Mouse (Mus musculus) myocyte (in vitro differentiated cells): Measurements from ENCODE around the gene Rbms1.

ENCODE experiments used
- CEBPB ChIP-seq: IDR thresholded peaks from 2 replicates; pipeline ENCODE4 v1.6.1; 2011; ENCODE audit warnings: mild to moderate bottlenecking, moderate library complexity; ENCODE audit not compliant: poor library complexity, insufficient read depth, severe bottlenecking
- E2F4 ChIP-seq: IDR thresholded peaks from one replicate; pipeline ENCODE4 v1.6.1; 2011; ENCODE audit warnings: mild to moderate bottlenecking, control low read depth, moderate library complexity; ENCODE audit not compliant: insufficient read depth
- MAX ChIP-seq: IDR thresholded peaks from one replicate; pipeline ENCODE4 v1.6.1; 2011; ENCODE audit warnings: low read depth, mild to moderate bottlenecking, control low read depth
- MYOD1 ChIP-seq, 3 experiments: IDR thresholded peaks; one replicate each; pipeline ENCODE4 v1.6.1; 2011; ENCODE audit warnings: control low read depth in 2 of 3, low read depth in 2 of 3, mild to moderate bottlenecking in 2 of 3, moderate library complexity in 1 of 3; ENCODE audit not compliant: insufficient read length in 2 of 3, control insufficient read depth in 1 of 3
- MYOG ChIP-seq, 3 experiments: IDR thresholded peaks; one replicate each; pipeline ENCODE4 v1.6.1; 2011; ENCODE audit warnings: control low read depth in 2 of 3, low read depth in 2 of 3, mild to moderate bottlenecking in 2 of 3; ENCODE audit not compliant: insufficient read length in 2 of 3, control insufficient read depth in 1 of 3, insufficient read depth in 1 of 3
- POLR2A ChIP-seq: IDR thresholded peaks from one replicate; pipeline ENCODE4 v1.6.1; 2011; ENCODE audit warnings: low read depth, mild to moderate bottlenecking, control low read depth, moderate library complexity; ENCODE audit not compliant: insufficient read length
- POLR2AphosphoS2 ChIP-seq: IDR thresholded peaks from one replicate; pipeline ENCODE4 v1.6.1; 2011; ENCODE audit warnings: low read depth, control low read depth; ENCODE audit not compliant: insufficient read length
- TCF12 ChIP-seq: IDR thresholded peaks from one replicate; pipeline ENCODE4 v1.6.1; 2011; ENCODE audit warnings: mild to moderate bottlenecking, control low read depth; ENCODE audit not compliant: poor library complexity, insufficient read depth, severe bottlenecking
- TCF3 ChIP-seq: IDR thresholded peaks from one replicate; pipeline ENCODE4 v1.6.1; 2011; ENCODE audit warnings: low read depth, control low read depth; ENCODE audit not compliant: insufficient read length
- USF1 ChIP-seq: IDR thresholded peaks from one replicate; pipeline ENCODE4 v1.6.1; 2011; ENCODE audit warnings: low read depth, mild to moderate bottlenecking, control low read depth, moderate library complexity

DNA sequence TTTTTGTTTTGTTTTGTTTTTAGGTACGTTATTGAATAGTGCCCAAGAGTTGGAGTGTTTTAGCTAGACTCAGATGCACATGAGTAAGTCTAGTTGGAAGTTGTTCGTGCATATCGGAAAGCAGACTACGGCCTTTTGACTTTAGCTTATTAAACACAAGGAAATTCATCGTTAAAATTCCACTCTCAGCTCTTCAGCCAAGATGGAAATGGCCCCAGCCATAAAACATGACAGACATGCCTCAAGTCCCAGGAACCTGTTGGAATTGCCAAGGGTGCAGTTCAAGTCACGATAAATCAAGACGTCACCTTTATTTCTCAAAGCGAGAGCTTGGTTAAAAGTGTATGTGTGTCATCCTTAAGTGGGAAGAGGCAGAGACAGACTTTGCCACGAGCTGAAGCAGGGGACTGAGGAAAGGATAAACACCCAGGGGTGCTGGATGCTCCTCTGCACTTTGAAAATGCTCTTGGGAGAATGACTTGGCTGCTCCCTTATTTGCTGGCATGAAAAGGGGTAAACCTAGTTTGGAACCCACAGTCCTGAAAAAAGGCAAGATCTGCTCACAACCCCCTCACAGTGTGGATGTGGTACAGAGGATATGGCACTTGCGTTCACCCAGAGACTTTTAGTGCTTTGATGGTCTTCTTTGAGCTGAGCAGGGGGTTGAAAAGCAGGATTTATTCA lies 233.9 kb downstream of the Rbms1 start:
- no peak for TF ChIP-seq POLR2A
- no peak for TF ChIP-seq E2F4
- no peak for TF ChIP-seq CEBPB
- no peak for TF ChIP-seq POLR2AphosphoS2
- no peak for TF ChIP-seq MAX
- TF ChIP-seq USF1 = no peak
- no peak for TF ChIP-seq MYOG (IDR thresholded peaks at IDR 0.05; ENCODE audit: control insufficient read depth in 1 of 3, insufficient read depth in 1 of 3, insufficient read length in 2 of 3, low read depth in 2 of 3)
- no peak for TF ChIP-seq TCF12
- no peak for TF ChIP-seq MYOD1 (IDR thresholded peaks at IDR 0.05; ENCODE audit: control insufficient read depth in 1 of 3, insufficient read length in 2 of 3, low read depth in 2 of 3)
- TF ChIP-seq TCF3 = no peak
